Mouse (Mus musculus): ENCODE measurements at regions not wholly inside any gene's neighbourhood (a gene's known extent, or its start where the extent isn't known, plus 50 kb on each side); places are given as distances from the start of the nearest gene placed in this dataset.

DNA sequence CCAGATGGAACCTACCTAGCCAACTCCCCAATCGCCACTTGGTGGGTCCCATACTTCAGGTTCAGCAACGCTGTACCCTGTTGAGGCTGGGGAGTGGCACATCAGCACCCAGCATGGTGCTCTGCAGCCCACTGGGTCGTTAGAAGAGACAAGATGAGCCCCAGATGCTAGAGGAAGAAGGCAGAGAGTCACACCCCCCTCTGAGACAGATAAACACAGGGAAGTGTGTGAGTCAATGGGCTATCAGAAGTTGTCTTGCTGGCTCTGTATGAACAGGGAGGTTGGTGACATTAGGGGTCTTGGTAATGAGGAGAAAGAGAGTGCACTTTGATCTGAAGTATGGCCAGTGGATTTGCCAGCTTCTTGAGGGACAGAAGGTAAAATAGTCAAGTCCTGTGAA is 101.7 kb upstream of the Mki67 start:
- DNase-seq (ENCODE audit: low read depth, low spot score): no peak

DNA sequence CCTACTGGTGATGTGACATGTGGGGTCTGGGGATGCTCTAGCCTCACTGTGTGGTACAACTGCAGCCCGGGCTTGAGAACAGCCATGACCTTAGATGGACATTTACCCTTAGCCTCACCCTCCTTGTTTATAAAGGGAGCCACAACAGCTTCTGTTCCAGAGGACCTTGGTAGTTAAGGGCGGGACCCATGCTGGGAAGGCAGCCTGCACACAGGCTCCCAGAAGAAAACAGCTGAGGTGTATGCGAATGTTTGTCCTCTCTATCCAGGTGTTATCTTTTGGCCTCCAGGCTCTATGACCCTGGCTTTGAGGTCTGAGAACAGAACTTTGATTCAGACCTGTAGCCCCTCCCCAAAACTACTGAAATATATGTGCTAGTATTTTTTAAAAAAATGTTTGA is 102.1 kb upstream of the Mki67 start:
- DNase-seq (ENCODE audit: low read depth, low spot score): no peak

DNA sequence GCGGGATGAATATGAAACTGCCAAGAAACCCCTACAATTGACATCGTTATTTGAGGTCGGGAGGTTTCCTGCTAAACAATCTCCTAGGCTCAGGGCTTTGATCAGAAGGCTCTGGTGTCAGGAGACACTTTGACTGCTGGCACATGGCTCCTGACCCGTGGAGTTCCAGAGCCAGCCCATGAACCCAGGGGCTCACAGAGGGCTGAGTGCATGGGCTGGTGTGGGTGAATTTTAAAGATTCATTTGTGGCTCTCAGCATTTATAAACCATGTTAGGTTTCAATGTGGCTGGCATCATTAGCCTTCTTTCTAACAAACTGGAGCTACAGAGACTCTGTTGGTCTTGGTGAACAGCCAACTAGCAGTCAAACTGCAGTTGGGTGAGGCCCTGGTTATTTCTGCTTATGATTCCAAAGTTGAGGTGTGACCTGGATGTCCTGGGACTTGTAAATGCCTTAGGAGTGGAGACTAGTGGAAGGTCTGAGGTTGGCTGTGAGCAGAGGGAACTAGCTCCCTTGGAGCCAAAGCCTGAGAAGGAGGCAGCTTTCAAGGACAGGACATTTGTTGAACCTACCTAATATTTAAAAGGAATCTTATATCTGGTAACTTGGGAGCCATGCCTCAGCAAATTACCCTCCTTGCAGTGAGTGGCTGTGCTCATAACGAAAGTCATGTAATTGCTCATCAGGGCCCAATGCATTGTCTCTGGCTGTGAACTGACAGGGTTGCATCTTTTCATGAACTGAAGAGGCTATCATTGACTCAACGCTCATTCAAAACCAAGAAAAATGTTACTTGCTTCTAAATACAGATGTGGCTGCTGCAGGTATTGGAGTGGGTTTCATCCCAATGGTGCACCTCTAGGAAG is 108.0 kb upstream of the Mki67 start:
- no peak for DNase-seq (ENCODE audit: low read depth, low spot score)

DNA sequence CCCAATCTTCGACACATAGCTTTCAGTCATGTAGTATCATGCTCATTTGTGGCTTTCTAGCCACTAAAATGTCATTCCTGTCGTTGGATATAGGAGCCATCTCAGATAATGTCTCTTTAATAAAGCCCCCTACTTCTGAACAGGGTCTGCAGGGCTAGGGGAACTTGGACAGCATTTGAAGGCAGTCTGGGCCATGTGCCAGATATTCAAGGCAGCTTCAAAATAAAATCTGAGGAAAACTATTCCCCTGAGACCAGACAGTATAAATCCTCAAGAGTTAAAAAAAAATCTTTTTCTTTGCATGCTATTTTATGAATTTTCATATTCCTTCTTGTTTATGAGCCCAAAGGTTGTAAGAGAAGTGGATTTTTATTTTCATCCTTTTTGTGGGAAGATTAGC is 113.1 kb upstream of the Mki67 start:
- DNase-seq (ENCODE audit: low read depth, low spot score): no peak

DNA sequence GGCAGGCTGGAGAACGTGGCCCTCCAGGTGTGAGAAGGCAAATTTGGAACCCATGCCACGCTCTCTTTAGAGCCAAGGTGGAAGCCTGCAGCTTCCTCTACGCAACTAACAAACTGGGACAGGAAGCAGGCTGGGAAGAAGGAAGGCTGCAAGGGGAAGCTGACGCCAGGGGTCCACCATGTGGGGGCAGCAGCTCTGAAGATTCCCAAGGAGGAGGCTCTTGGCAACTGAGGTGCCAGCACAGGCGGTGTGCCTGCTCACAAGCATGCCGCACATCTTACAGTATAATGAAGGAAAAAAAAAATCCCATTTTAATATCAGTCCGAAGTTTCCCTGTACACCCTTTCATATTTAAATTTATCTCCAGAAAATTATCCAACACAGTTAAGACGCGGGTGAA is 117.3 kb upstream of the Mki67 start:
- no peak for DNase-seq (ENCODE audit: low read depth, low spot score)

DNA sequence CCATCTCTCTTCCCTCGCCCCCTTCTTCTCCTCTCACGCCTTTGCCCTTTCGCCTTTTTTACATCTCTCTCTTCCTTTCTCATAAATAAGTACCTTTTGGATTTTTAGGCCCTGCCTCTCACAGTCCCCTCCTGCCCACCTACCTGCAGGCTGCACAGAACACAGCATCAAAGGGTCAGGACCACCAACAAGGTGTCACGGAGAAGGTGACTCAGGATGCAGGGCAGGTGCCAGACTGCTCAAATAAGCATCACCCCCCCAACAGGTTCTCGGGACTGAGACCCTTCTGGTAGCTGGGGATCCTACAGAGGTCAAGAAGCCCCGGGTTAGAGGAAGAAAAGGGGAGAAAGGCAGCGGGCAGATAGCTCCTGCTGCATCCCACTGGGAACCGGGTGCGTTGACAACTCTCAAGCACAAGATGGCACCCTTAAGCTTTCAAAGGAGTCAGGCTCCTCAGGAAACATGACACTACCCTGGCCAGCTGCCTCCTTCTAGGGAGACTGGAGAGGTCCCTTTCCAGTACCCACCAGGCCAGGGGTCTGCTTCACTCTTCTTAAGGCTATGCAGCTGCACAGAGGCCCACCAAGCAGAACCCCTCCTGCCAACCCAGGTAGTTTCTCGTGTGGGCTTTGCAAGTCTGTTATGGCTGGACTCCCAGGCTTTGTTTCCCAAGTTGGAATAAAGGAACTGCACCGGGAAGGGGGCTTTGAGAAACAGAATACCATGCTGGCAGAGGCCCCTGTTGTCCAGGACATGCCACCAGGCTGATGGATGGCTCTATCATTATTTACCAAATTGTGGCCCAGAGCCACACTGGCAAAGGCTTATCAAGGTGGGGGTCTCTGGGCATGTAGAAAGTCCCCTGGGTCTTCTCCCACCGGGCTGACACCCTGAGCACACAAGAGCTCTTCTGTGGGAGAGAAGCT is 120.9 kb upstream of the Mki67 start:
- DNase-seq (ENCODE audit: low read depth, low spot score): peak; percentile 52

DNA sequence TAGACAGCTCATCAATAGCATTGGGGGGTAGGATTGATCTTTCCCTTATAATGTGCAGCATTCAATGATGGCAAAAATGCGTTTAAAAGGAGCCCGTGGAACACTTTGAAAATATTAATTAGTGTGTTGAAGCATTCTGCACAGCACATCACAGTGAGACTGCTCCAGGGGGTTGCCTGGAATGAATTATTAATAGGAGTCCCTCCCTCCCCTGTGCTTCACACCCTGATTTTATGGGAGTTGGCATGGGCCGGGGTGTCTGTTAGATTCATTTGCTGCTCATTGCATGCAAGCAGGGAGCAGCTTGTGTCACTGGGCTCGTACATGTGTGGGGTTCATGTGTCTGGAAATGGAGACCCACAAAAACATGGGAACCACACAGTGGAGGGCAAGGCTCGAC is 127.9 kb upstream of the Mki67 start:
- no peak for DNase-seq (ENCODE audit: low read depth, low spot score)

DNA sequence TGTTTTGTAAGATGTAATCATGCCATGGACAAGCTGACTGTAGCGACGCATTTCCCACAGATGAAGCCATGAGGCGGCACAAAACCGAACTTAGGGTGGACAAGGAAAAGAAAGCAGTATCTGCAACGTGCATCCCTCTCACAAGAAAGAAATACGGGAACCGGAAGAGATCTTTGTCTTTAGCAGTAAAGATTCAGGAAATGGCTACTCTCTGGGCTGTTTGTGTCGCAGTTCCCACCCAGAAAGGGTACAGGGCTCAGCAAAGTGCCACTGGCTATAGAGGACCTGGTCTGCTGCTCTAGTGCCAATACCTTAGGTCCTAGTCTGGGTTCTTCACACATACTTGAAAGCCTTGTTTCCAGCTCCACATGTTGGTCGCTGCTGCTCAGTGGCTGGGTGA is 131.1 kb upstream of the Mki67 start:
- DNase-seq (ENCODE audit: low read depth, low spot score): no peak

DNA sequence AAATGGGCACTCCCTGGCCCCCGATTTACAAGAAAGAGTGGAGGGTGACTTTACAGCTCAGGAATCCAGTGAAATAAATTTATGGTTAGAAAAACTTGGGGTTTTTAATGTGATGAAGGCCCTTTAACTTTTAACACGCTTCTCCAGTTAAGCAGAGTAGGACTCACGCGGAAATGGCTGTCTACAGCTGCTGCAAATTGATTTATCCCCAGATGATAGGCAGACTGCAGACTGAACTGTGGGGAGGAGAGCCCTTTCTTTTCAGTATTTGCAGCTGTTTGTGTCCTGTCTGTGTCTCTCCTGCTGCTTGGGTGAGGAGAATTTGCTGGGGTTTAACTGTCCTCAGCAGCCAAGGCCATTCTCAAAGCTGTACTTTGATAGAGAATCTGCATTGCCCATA is 132.0 kb upstream of the Mki67 start:
- DNase-seq (ENCODE audit: low read depth, low spot score): no peak

DNA sequence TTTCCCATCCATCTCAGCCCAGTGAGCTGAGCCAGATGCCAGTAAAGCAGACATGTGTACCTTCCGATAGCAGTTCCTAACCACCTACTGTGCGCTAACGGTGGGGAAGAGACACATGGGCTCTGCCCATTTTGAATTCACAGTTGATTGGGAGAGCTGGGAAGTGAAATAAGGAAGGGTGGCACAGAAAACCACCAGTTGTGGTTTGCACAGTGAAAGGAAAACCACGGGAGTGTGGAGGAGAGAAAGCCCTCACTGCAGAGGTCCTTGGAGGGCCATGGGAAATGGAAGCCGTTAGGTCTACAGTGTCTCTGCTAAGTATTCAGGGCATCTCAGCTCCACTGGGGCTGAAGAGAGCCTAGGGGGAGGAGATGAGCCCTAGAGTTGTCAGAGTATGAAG is 132.7 kb upstream of the Mki67 start:
- DNase-seq (ENCODE audit: low read depth, low spot score): no peak

DNA sequence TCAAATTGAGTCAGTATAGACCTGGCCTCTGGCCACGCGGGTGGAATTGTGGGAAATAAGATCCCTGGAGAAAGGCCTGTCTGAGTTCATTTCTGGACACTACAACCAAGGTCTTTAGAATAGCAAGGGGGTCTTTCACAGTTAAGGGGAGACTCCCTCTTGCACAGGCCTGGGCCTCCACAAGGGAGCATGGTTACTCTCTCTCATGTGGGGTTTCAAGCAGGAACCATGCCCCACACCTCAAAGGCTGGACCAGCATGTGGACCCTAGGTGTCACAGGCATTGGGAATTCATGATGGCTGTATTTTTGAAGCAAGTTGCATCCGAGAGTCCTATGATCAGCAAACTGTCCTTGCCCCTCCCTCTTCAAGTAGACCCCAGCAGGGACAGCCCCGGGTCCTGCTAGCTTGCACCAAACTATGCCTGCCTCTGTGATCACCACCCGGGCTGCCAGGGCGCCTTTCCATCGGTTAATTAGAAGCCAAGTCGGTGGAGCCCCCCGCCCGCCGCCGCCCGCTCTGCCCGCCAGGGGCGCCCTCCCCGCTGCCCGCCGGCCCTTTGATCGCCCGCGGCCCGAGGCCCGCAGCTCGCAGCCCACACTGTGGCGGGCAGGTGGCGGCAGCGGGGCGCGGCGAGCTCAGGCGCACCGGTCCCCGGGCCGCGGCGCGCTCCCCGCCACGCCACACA is 137.1 kb upstream of the Mki67 start:
- DNase-seq (ENCODE audit: low read depth, low spot score): peak; percentile 11

DNA sequence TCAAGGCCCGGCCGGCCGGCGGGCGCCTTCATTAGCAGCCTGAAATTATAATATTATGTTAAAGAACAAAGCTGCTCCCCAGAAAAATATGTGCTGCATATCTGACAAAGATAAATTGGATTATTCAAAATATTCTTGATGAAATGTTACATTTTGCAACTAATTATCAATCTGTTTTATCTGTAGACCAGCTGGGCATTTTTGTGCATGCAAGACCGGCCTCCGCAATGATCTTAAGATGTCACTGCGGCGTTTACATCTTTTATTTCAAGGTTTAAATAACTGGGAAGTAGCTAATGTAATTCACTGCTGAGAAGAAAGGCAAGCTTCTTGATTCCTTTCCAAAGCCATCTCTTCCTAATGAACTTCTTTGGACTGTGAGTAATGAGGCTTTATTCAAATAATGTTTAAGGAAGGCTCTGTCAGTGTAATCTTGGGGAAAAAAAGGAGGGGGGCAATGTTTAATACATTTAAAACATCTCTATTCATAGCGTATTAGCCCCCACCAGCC is 137.7 kb upstream of the Mki67 start:
- no peak for DNase-seq (ENCODE audit: low read depth, low spot score)

DNA sequence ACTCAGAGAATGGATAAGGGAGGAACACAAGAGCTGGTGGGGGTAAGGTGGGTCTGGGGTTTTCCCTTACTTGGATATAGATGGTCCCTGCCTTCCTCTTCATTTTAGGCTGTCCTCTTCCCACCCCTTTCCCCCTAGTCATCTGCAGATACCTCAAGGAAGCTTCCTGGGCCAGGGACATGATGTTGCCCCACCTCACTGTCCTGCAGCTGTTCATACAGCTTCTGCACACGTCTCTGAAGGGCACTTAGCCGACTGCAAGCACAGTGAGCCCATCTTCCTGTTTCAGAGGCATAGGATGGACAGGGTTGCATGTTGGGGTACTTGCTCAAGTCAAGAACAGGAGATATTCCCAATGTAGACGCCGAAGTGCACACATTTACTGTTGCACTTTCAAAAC is 144.1 kb upstream of the Mki67 start:
- no peak for DNase-seq (ENCODE audit: low read depth, low spot score)

DNA sequence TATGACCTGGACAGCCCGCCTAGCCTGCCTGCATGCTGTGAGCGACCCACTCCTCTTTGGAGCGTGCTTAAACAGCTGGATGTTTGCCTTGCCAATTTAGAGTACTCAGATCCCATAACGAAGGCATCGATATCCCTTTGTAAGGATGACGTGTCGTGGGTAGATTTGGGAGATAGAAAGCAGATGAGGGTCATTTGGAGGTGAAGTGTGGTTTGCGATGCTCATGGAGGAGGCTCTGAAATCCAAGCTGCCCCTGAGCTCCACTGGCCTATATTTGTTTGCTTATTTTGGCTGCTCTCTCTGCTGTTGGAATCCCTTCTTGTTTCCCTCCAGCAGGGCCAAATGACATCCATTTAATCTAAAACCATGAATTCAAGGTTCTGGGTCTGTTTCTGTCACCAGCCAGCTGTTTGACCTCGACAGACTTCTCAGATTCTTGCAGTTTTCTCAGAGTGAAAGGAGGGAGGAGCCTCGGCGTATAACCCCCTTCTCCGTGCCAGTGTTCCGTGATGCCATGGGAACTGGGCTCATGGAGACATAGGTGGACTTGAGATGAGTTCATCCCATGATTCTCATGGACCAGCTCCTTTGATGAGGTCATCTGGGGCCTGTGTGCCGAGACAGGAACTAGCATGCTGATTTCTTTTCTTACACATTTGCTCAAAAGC is 144.7 kb upstream of the Mki67 start:
- no peak for DNase-seq (ENCODE audit: low read depth, low spot score)

DNA sequence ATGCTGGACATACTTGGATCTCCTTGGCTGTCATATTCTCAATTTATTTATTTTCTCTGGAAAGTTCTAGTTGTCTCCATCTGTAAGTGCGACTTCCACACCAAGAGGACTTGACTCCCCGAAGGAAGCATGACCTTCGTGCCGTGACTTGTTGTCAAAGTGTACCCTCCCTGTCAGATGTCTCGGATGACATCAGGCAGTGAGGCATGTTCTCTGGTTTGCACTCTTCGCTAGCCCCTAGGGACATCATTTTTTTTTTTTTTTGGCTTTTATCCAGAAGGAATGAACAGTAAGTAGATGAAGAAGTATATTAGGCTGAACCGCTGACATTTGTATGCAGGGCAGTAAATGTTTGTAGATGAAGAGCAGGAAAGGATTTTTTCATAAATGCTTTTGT is 145.2 kb upstream of the Mki67 start:
- DNase-seq (ENCODE audit: low read depth, low spot score): no peak

DNA sequence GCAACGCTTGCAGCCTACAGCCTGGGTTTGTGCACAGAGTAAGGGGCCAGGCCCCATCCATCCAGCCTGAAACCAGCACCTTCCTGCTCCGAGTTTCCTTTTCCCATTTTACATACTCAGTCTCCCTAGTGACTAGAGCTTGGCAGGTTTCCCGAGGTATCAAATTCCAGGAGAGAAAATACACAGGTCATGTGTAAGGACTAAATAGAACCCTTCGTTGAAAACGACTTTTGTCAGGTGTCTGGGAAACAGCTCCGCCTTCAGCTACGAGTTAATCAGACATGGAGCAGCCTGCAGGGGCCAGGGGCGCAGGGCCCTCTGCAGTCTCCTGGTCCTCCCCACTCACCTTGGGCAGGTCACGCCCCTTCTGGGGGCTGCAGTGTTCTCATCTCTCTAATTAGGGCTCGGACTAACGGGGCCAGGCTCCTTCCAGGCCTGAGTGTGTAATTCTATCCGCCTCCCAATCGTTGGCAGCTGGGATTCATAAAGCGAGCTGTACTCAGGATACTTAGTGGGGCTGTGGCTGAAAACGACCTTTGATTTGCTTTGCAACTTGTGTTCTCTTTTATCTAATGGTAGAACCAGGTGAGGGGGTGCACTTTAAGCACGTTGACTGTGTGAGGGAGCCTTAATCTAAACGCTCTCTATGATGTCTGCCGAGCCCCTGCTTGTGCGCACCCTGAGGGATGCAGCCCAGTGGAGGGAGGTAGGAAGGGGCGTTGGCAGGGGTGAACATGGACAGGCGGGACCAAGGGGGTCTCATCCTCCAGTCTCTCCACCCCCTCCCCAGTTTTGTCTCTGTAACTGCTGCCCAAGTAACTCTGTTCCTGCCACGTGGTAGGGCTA is 147.6 kb upstream of the Mki67 start:
- no peak for DNase-seq (ENCODE audit: low read depth, low spot score)

DNA sequence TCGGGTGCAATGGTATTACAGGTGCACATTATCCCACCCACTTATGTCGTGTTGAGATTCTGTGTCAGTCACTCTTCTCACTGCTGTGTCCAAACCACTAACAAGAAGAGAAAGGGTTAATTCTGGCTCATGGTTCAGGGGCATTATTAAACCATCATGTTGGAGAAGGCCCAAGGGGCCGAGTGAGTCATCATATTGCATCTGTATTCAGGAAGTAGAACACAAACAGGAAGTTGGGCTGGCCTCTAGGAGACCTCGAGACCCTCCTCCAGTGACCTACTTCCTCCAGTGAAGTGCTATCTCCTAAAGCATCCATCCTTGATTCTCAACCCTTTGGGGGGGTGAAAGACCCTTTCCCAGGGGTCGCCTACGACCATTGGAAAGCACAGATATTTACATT is 154.8 kb upstream of the Mki67 start:
- no peak for DNase-seq (ENCODE audit: low read depth, low spot score)

DNA sequence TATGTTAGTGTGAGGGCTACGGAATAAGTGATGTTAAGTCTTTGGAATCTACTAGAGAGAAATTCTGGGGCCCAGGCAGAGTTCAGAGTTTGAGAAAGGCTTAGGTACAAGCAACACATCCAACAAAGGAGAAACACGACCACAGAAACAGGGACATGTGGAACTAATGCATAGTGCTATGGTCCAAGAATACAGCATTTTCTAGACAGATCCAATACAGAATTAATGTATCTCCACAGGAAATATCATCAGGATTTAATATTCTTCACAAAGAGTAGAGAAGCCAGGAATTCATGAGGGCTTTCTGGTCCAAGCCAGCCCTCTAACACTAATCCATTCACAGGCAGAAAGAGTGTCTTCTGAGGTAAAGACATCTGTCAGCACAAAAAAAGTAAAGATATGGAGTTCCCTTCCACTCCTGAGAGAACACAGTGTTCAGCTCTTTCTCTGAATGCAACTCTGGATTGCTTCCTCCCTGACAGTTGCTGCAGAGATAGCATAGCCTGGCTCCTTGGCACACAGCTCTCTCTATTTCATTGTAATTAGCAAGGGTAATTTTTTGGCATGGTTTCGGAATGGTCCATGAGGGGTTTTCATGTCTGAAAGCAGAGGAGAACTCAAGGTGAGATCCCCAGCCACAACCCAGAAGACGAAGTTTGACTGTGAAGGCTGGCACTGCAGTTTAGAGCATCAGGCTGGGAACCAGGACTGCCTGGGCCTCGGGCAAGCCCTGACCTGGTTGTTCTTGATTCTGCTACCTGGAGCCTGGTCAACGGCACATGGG is 161.1 kb upstream of the Mki67 start:
- no peak for DNase-seq (ENCODE audit: low read depth, low spot score)

DNA sequence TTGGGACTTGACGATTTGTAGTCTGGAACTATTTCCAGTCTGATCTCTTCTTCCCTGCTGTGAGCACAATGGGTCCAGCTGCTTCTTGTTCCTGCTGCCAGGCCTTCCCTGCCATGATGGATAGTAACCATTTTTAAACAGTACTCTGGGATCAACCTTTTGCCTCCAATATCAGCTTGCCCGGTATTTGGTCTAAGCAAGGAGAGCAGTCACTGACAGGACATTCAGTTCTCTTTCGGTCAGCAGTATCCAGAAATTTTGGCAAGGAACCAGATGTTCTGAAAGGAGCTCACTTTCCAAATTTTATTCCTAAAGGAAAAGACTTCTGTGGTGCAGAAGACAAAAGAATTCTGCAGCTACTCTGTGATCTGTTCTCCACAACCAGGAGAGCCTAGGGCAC is 162.6 kb upstream of the Mki67 start:
- DNase-seq (ENCODE audit: low read depth, low spot score): no peak

DNA sequence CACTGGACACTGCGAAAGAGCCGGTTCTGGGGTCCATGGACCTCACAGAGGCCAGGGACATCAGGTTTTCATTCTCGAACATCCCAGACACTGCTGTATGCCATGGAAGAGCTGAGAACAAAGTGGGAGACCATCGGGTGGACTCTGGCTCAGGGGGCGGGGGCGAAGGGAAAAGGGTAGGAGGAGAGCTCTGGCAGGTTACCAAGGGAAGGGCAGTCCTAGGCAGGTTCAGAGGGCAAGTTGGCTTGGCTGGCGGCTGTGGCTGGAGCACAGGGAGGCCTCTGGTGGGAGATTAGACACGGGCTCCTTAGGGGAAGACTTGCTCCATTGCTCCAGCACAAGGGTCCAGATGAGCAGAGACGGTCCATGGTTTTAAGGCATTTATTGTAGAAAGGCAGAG is 164.3 kb upstream of the Mki67 start:
- DNase-seq (ENCODE audit: low read depth, low spot score): no peak
